In genomic region chr9:110306371-110306770, GRCm38 (mm10) we compare ENCODE assay signal across 11 mouse cellular contexts. TPM values are rescaled to one million over a fixed set of nuclear protein-coding genes. Genes with fewer than 3 reads are reported as not detected.
DNase-seq lines count a peak whose midpoint lies in the region; ATAC-seq and TF ChIP-seq lines count a peak whose summit lies in the region.
"Had no signal": no experiment of that assay in that cellular context is flagged by ENCODE, and none has a peak within 500 bp of the region (broad histone marks: within the 10 kb centered on the region; RNA-seq: fewer than 3 reads in every experiment).

No protein-coding gene starts in this region.

- TF ChIP-seq POLR2A in lung, adult 2 months (IDR thresholded peaks at IDR 0.05; ENCODE audit: borderline replicate concordance, extremely low read depth, low read depth, low read length) = no peak

- intact Hi-C loops in left cerebral cortex, adult 2 months (cut with DNase I) = no loop called here

- H3K4me1 ChIP-seq in lung, embryonic 14.5 days (ENCODE audit: insufficient read depth) = no peaks in the 10 kb centered on the region
- no peaks in the 10 kb centered on the region for H3K4me1 ChIP-seq in lung, adult 2 months (ENCODE audit: control insufficient read depth, insufficient read depth, low read length)
- H3K4me1 ChIP-seq in forebrain, embryonic 16.5 days (replicated peaks; ENCODE audit: control insufficient read depth, insufficient read depth, low read length) = peaks cover 12% of the 10 kb centered on the region
- H3K4me1 ChIP-seq in limb, embryonic 15.5 days = peaks cover 8% of the 10 kb centered on the region
- peaks cover 34% of the 10 kb centered on the region for H3K4me1 ChIP-seq in neural tube, embryonic 15.5 days

- TF ChIP-seq CTCF in lung, embryonic 14.5 days (IDR thresholded peaks at IDR 0.05; ENCODE audit: low read depth) = no peak
- no peak for TF ChIP-seq CTCF in lung, adult 2 months (IDR thresholded peaks at IDR 0.05; ENCODE audit: insufficient read depth, low read length)
- TF ChIP-seq CTCF in left cerebral cortex, adult 2 months (IDR thresholded peaks at IDR 0.05) = no peak

- no peaks in the 10 kb centered on the region for H3K9me3 ChIP-seq in lung, embryonic 14.5 days (ENCODE audit: low read depth, low read length)
- H3K9me3 ChIP-seq in forebrain, embryonic 16.5 days (ENCODE audit: control insufficient read depth, low read length) = no peaks in the 10 kb centered on the region
- H3K9me3 ChIP-seq in limb, embryonic 15.5 days = no peaks in the 10 kb centered on the region
- H3K9me3 ChIP-seq in neural tube, embryonic 15.5 days (replicated peaks) = no peaks in the 10 kb centered on the region

- H3K9ac ChIP-seq in lung, embryonic 14.5 days = peak overlapping the region; percentile 70; the same call in 1 of the 2 replicates
- no peak overlapping the region for H3K9ac ChIP-seq in forebrain, embryonic 16.5 days (replicated peaks; ENCODE audit: low read depth, low read length)
- no peak overlapping the region for H3K9ac ChIP-seq in limb, embryonic 15.5 days
- no peak overlapping the region; the same call in 1 of the 2 replicates for H3K9ac ChIP-seq in neural tube, embryonic 15.5 days (replicated peaks)

- H3K4me2 ChIP-seq in lung, embryonic 14.5 days = peak overlapping the region; percentile 78
- peak overlapping the region; percentile 77 for H3K4me2 ChIP-seq in forebrain, embryonic 16.5 days (ENCODE audit: low read length)
- peak overlapping the region; percentile 48; the same call in 1 of the 2 replicates for H3K4me2 ChIP-seq in limb, embryonic 15.5 days
- peak overlapping the region; percentile 82 for H3K4me2 ChIP-seq in neural tube, embryonic 15.5 days

- no peaks in the 10 kb centered on the region for H3K27me3 ChIP-seq in lung, embryonic 14.5 days (ENCODE audit: insufficient read depth, low read length)
- no peaks in the 10 kb centered on the region for H3K27me3 ChIP-seq in forebrain, embryonic 16.5 days (replicated peaks; ENCODE audit: control insufficient read depth, insufficient read depth, low read length)
- H3K27me3 ChIP-seq in limb, embryonic 15.5 days = no peaks in the 10 kb centered on the region
- no peaks in the 10 kb centered on the region for H3K27me3 ChIP-seq in neural tube, embryonic 15.5 days (replicated peaks)

- no peak overlapping the region for H3K27ac ChIP-seq in lung, embryonic 14.5 days (ENCODE audit: low read depth)
- H3K27ac ChIP-seq in forebrain, embryonic 16.5 days (ENCODE audit: low read length) = no peak overlapping the region
- no peak overlapping the region; the same call in 1 of the 2 replicates for H3K27ac ChIP-seq in limb, embryonic 15.5 days
- H3K27ac ChIP-seq in neural tube, embryonic 15.5 days (replicated peaks) = 0 out of 2 replicates have a peak overlapping the region, but pooled peaks have one; percentile 96
- H3K27ac ChIP-seq in left cerebral cortex, adult 2 months = no peak overlapping the region

- peak overlapping the region; percentile 58 for H3K4me3 ChIP-seq in lung, embryonic 14.5 days (ENCODE audit: low read depth, low read length)
- no peak overlapping the region for H3K4me3 ChIP-seq in lung, adult 2 months (replicated peaks; ENCODE audit: extremely low read depth, low read depth, low read length)
- no peak overlapping the region for H3K4me3 ChIP-seq in forebrain, embryonic 16.5 days (replicated peaks; ENCODE audit: low read length)
- H3K4me3 ChIP-seq in limb, embryonic 15.5 days = 0 out of 2 replicates have a peak overlapping the region, but pooled peaks have one; percentile 64
- H3K4me3 ChIP-seq in neural tube, embryonic 15.5 days (replicated peaks) = 0 out of 2 replicates have a peak overlapping the region, but pooled peaks have one; percentile 59
- no peak overlapping the region for H3K4me3 ChIP-seq in left cerebral cortex, adult 2 months

- ATAC-seq in lung, embryonic 14.5 days (ENCODE audit: insufficient read depth) = no peak
- no peak for ATAC-seq in forebrain, embryonic 16.5 days
- ATAC-seq in limb, embryonic 15.5 days (ENCODE audit: insufficient number of reproducible peaks, low FRiP score, low TSS enrichment, low read depth) = no peak
- ATAC-seq in neural tube, embryonic 15.5 days (ENCODE audit: low FRiP score) = no peak

- peaks cover 15% of the 10 kb centered on the region for H3K36me3 ChIP-seq in lung, embryonic 14.5 days (ENCODE audit: insufficient read depth)
- peaks cover 5% of the 10 kb centered on the region; the same call in 1 of the 2 replicates for H3K36me3 ChIP-seq in forebrain, embryonic 16.5 days (ENCODE audit: control insufficient read depth, insufficient read depth)
- peaks cover 14% of the 10 kb centered on the region for H3K36me3 ChIP-seq in limb, embryonic 15.5 days
- peaks cover 17% of the 10 kb centered on the region for H3K36me3 ChIP-seq in neural tube, embryonic 15.5 days

- 91% methylated on average over 5 of the region's 5 CpGs for WGBS in lung, embryonic 14.5 days
- WGBS in lung, adult 2 months = 94% methylated on average over 5 of the region's 5 CpGs
- 93% methylated on average over 5 of the region's 5 CpGs for WGBS in forebrain, embryonic 16.5 days
- WGBS in limb, embryonic 15.5 days = 89% methylated on average over 5 of the region's 5 CpGs
- 95% methylated on average over 5 of the region's 5 CpGs for WGBS in neural tube, embryonic 15.5 days

- no peak for DNase-seq in lung, embryonic 14.5 days
- no peak for DNase-seq in lung, adult 2 months
- no peak for DNase-seq in retina, embryonic 14.5 days (ENCODE audit: low spot score)
- no peak for DNase-seq in left cerebral cortex, adult 2 months (ENCODE audit: extremely low spot score in 1 of 2, low spot score in 2 of 2)
- DNase-seq in gastrocnemius, postnatal 25 days = no peak
- DNase-seq: adrenal gland, postnatal 25 days; heart, postnatal 36 days; lung, postnatal 14 days had no signal

RNA-seq across cellular contexts. Expression of gene Elp6, which starts 1.4 kb away (rescaled TPM):
- 29.8 and 30.8 TPM in 2 replicates for polyA plus RNA-seq in lung, embryonic 14.5 days (2014; fragmentation: Nextera tagmentation; extraction: Ambion mirVana)
- 6.2 and 8.2 TPM in 2 replicates for polyA plus RNA-seq in lung, adult 2 months (2012; rRNA removed)
- polyA plus RNA-seq in forebrain, embryonic 16.5 days (2015; fragmentation: Nextera tagmentation; extraction: Ambion mirVana) = 34.3 and 36.8 TPM in 2 replicates
- 22.9 and 25.9 TPM in 2 replicates for polyA plus RNA-seq in limb, embryonic 15.5 days (2015; fragmentation: Nextera tagmentation; extraction: Ambion mirVana)
- polyA plus RNA-seq in neural tube, embryonic 15.5 days (2015; fragmentation: Nextera tagmentation; extraction: Ambion mirVana) = 38.0 and 41.0 TPM in 2 replicates
- 10 to 100 TPM in 1 of 2 experiments, 1 to 10 TPM in 1; 9.1 to 14.1 TPM for total RNA-seq in left cerebral cortex, adult 2 months (2021)
- 1 to 10 TPM; 2.4 to 2.6 TPM for total RNA-seq in gastrocnemius, postnatal 25 days (2021)

RNA-seq across cellular contexts. Expression of gene Scap, which starts 26.7 kb away (rescaled TPM):
- polyA plus RNA-seq in lung, embryonic 14.5 days (2014; fragmentation: Nextera tagmentation; extraction: Ambion mirVana) = 29.4 and 32.1 TPM in 2 replicates
- polyA plus RNA-seq in lung, adult 2 months (2012; rRNA removed) = 36.7 and 42.1 TPM in 2 replicates
- polyA plus RNA-seq in forebrain, embryonic 16.5 days (2015; fragmentation: Nextera tagmentation; extraction: Ambion mirVana) = 51.1 and 51.4 TPM in 2 replicates
- 35.0 and 38.8 TPM in 2 replicates for polyA plus RNA-seq in limb, embryonic 15.5 days (2015; fragmentation: Nextera tagmentation; extraction: Ambion mirVana)
- 55.1 and 57.3 TPM in 2 replicates for polyA plus RNA-seq in neural tube, embryonic 15.5 days (2015; fragmentation: Nextera tagmentation; extraction: Ambion mirVana)
- 100 to 1,000 TPM in 1 of 2 experiments, 10 to 100 TPM in 1; 97.0 to 107 TPM for total RNA-seq in left cerebral cortex, adult 2 months (2021)
- total RNA-seq in gastrocnemius, postnatal 25 days (2021) = 10 to 100 TPM; 17.0 to 21.5 TPM

Comparison
In these comparisons a context has a peak if more than half of its experiments do, and no peak if none do; other contexts are left out.
1. H3K4me3 ChIP-seq: peak in lung, embryonic 14.5 days (single experiment), limb, embryonic 15.5 days (single experiment) and neural tube, embryonic 15.5 days (single experiment); none in lung, adult 2 months (single experiment), forebrain, embryonic 16.5 days (single experiment) and left cerebral cortex, adult 2 months (single experiment).
2. Peak in every context shown above with its lines, with median percentiles within 50 percentile points of each other: H3K4me2 ChIP-seq.